ENCODE assay signal across 20 mouse cellular contexts in genomic region chr16:36912311-36912710, GRCm38 (mm10). TPM values are rescaled to one million over a fixed set of nuclear protein-coding genes. Genes with fewer than 3 reads are reported as not detected.
"Had no signal": no experiment of that assay in that cellular context is flagged by ENCODE, and none has a peak within 500 bp of the region (broad histone marks: within the 10 kb centered on the region; RNA-seq: fewer than 3 reads in every experiment).

No protein-coding gene starts in this region.

- H3K27me3 ChIP-seq: limb, embryonic 12.5 days; limb, embryonic 15.5 days; midbrain, embryonic 12.5 days; midbrain, embryonic 15.5 days; neural tube, embryonic 12.5 days; neural tube, embryonic 15.5 days had no signal

- H3K9me3 ChIP-seq: limb, embryonic 12.5 days; limb, embryonic 15.5 days; midbrain, embryonic 12.5 days; midbrain, embryonic 15.5 days; neural tube, embryonic 12.5 days; neural tube, embryonic 15.5 days had no signal

- H3K4me2 ChIP-seq: limb, embryonic 12.5 days; limb, embryonic 15.5 days; liver, embryonic 11.5 days; midbrain, embryonic 12.5 days; midbrain, embryonic 15.5 days; neural tube, embryonic 12.5 days; neural tube, embryonic 15.5 days had no signal

- H3K27ac ChIP-seq: hindbrain, postnatal 0 days; limb, embryonic 12.5 days; limb, embryonic 15.5 days; liver, embryonic 14.5 days; macrophage; midbrain, embryonic 12.5 days; midbrain, embryonic 15.5 days; neural tube, embryonic 12.5 days; neural tube, embryonic 15.5 days had no signal

- H3K4me3 ChIP-seq: limb, embryonic 12.5 days; limb, embryonic 15.5 days; midbrain, embryonic 12.5 days; midbrain, embryonic 15.5 days; neural tube, embryonic 12.5 days; neural tube, embryonic 15.5 days had no signal

- H3K9ac ChIP-seq: limb, embryonic 12.5 days; limb, embryonic 15.5 days; liver, embryonic 14.5 days; liver, postnatal 0 days; midbrain, embryonic 12.5 days; midbrain, embryonic 15.5 days; neural tube, embryonic 12.5 days; neural tube, embryonic 15.5 days had no signal

- DNase-seq: kidney, adult 2 months; kidney, postnatal 36 days; left cerebral cortex, postnatal 4 days; liver, postnatal 0 days; right cerebral cortex, adult 18-20 months; right cerebral cortex, postnatal 14 days; right cerebral cortex, postnatal 4 days; thymus, postnatal 25 days had no signal

- ATAC-seq: hindbrain, postnatal 0 days; inflammation-experienced regulatory T-cells, adult 6 months; intestine, embryonic 16.5 days; liver, postnatal 0 days; midbrain, embryonic 15.5 days had no signal

- H3K4me1 ChIP-seq: limb, embryonic 12.5 days; limb, embryonic 15.5 days; midbrain, embryonic 12.5 days; midbrain, embryonic 15.5 days; neural tube, embryonic 12.5 days; neural tube, embryonic 15.5 days had no signal

RNA-seq across cellular contexts. Expression of gene Eaf2, which starts 37.5 kb away (rescaled TPM):
- polyA plus RNA-seq: macrophage had no signal
